Mouse (Mus musculus) bone marrow macrophage, adult 2 months (primary cell): Measurements from ENCODE around the gene Mup3.

Source experiments
- CTCF ChIP-seq: IDR thresholded peaks from 2 replicates; pipeline ENCODE4 v1.5.1; 2012; ENCODE audit warnings: low read depth, mild to moderate bottlenecking, low read length, moderate library complexity
- POLR2A ChIP-seq: IDR thresholded peaks from 2 replicates; pipeline ENCODE4 v1.6.1; 2012; ENCODE audit warnings: mild to moderate bottlenecking, low read depth, low read length, borderline replicate concordance

DNA sequence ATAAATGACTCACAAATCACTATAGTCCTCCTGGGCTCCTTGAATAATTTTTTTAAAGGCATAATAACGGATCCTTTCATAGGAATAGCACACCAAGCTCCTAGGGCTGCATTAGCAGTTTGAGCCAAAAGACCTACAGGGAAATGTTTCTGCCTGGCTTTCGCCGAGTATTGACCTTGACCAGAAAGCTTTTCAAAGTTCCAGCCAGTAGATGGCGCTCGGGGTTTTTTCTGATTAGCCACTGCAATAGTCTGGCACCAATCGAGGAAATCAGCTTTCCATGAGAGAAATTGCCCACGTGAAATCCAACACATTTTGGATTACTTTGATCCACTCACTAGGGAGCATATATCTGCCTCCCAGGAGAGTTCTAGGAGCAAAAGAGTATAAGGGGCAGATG, 46.6 kb upstream of the Mup3 start:
- TF ChIP-seq CTCF (no peak), POLR2A (no peak)
